Mouse (Mus musculus) stomach, embryonic 16.5 days (tissue): ENCODE measurements around the gene Gm29609. TPM values are rescaled to one million over a fixed set of nuclear protein-coding genes. Genes with fewer than 3 reads are reported as not detected.
A peak's percentile ranks its signal among the peaks of the same experiment; 100 is the strongest.

Experiments
- ATAC-seq: fragments of 200-750 bp; cut with Nextera tagmentation; 2 replicates; pipeline ENCODE4 v1.8.0; 2017; ENCODE audit warnings: moderate number of reproducible peaks, moderate TSS enrichment; ENCODE audit not compliant: insufficient read depth, low FRiP score
- H3K27ac ChIP-seq: fragments of 300-500 bp; sonication (generic); 2 replicates; pipeline ENCODE4 v1.5.1; 2014; ENCODE audit warnings: low read length
- H3K27me3 ChIP-seq: fragments of 300-500 bp; sonication (generic); 2 replicates; pipeline ENCODE4 v1.6.1; 2014; ENCODE audit warnings: low read length, control low read depth, mixed read lengths; ENCODE audit not compliant: control insufficient read depth, insufficient read depth
- H3K36me3 ChIP-seq: fragments of 300-500 bp; sonication (generic); 2 replicates; pipeline ENCODE4 v1.6.1; 2014; ENCODE audit warnings: low read length; ENCODE audit not compliant: control insufficient read depth, insufficient read depth
- H3K4me1 ChIP-seq: fragments of 300-500 bp; sonication (generic); 2 replicates; pipeline ENCODE4 v1.6.1; 2014; ENCODE audit warnings: low read length, control low read depth, mixed read lengths; ENCODE audit not compliant: control insufficient read depth, insufficient read depth
- H3K4me2 ChIP-seq: fragments of 300-500 bp; sonication (generic); 2 replicates; pipeline ENCODE4 v1.6.1; 2014; ENCODE audit warnings: low read depth, low read length, mixed read lengths
- H3K4me3 ChIP-seq: fragments of 300-500 bp; sonication (generic); replicated peaks from 2 replicates; pipeline ENCODE4 v1.5.1; 2014; ENCODE audit warnings: mild to moderate bottlenecking, low read length
- H3K9ac ChIP-seq: fragments of 300-500 bp; sonication (generic); 2 replicates; pipeline ENCODE4 v1.6.1; 2014; ENCODE audit warnings: low read length
- H3K9me3 ChIP-seq: fragments of 300-500 bp; sonication (generic); replicated peaks from 2 replicates; pipeline ENCODE4 v1.6.1; 2016; ENCODE audit warnings: low read length, control low read depth; ENCODE audit not compliant: control insufficient read depth
- WGBS: fragments of 180-500 bp; shearing (Covaris S2); extraction: QIAGEN DNeasy Blood & Tissue Kit; methylation state at CpG from one replicate; pipeline ENCODE4 v1.1.7; 2014; 5-methylcytosine and 5-hydroxymethylcytosine counted together
- polyA plus RNA-seq: library from polyadenylated mRNA; unstranded; fragments of >200 nt; fragmentation: Nextera tagmentation; extraction: Ambion mirVana; gene quantifications from 2 replicates; pipeline ENCODE4 v1.2.1, GENCODE M21; 2015

Gm29609 gene
- polyA plus RNA-seq, result 1.2 and 2.0 TPM in 2 replicates

DNA sequence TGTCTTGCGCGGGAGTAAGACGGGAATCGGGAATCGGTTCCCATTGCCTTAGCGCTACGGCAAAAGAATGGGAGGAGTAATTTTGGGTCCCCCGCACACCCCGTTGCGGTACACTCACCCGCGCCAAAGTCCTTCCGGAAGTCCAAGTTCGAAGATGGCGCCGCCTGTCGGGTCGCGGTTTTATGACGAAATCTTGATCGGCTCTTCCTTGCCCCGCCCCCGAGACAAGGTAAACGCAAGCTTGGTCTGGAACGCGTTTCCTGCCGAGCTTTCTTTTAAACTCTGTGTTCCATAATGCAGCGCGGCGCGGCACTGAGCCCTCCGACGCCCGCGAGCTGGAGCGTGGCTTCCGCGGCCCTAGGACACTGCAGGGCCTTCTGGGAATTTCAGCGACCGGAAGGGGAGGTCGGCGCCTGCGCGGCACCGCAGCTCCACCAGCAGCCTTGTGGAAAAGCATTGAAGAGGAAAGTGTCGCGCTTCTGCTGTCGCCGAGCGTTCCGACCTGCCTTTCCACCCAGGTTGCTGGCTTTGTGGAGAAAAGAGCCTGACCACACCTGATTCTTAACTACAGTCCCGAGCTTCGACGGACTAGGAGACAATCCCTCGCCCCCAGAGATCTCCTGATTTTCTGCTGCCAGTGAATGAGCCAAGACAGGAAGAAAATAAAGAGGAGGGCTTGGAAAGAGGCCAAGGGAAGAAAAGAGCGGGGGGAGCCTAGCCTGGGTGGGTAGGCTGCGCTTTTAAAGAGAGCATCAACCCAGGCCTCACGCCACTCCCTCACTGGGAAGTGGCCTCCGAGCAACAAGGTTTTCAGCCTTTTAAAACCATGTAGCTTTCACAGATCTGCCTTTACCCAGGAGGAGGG, at the start of gene Gm29609, which contains the start of gene Gtf3c2:
Gene Gm29609 (minus strand): TSS at position 146 of the 865 bp plus-strand sequence.
Gene Gtf3c2 (minus strand): TSS at position 379 of the 865 bp plus-strand sequence.
- peak; percentile 97 for ATAC-seq
- peak within 1 kb of the TSS; percentile 81 for H3K9ac ChIP-seq
- no peaks in the 10 kb centered on the region for H3K36me3 ChIP-seq
- H3K9me3 ChIP-seq, result no peaks in the 10 kb centered on the region
- peak within 1 kb of the TSS; percentile 84 for H3K4me2 ChIP-seq
- peak within 1 kb of the TSS; percentile 98 for H3K27ac ChIP-seq
- WGBS, result under 1% methylated on average over 59 of the region's 59 CpGs
- H3K4me3 ChIP-seq, result peak within 1 kb of the TSS; percentile 82
- 0 out of 2 replicates have a peak, but pooled peaks cover 3% of the 10 kb centered on the region for H3K4me1 ChIP-seq
- no peaks in the 10 kb centered on the region for H3K27me3 ChIP-seq

DNA sequence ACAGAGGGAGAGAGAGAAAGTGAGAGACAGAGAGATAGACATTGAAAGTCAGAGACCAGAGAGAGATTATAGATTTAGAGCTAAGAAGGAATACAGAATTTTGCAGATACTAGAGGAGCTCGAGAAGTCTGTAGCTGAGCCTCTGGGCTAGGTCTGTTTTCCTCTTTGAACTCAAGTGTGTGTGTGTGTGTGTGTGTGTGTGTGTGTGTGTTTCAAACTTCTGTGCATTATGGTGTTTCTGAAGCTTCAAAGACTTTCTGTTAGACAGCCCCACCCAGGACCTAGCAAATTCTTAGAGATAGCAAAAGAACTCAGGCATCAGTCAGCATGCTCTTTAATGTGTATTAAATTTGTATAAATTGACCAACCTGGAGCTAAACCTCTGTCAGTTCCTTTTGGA, 46.9 kb upstream of the Gm29609 start:
- Histone ChIP-seq H3K4me2 (no peak overlapping the region), H3K4me3 (no peak overlapping the region), H3K36me3 (no peaks in the 10 kb centered on the region), H3K9ac (no peak overlapping the region), H3K27me3 (no peaks in the 10 kb centered on the region), H3K4me1 (no peaks in the 10 kb centered on the region), H3K27ac (no peak overlapping the region), H3K9me3 (no peaks in the 10 kb centered on the region)
- 68% methylated on average over 1 of the region's 1 CpGs for WGBS
- ATAC-seq, result no peak

DNA sequence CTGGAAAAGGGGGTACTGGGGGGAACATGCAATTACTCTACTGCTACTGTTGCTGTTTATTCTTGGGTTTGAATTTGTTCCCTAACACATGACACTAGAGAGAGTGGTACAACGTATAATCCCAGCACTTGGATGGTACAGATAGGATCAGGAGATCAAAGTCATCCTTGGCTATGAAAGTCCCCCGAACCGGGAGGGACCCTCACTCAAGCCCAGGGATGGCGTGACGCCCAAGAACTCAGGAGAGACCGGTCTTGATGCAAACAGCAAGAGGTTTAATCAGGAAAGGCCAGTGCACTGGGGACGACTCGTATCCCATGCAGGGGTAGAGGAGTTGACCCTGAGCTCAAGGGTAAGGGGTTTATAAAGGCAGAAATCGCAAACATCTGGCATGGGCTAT, 43.0 kb upstream of the Gm29609 start:
- Histone ChIP-seq H3K4me2 (no peak overlapping the region), H3K4me1 (peaks cover 4% of the 10 kb centered on the region)
- 91% methylated on average over 9 of the region's 9 CpGs for WGBS

DNA sequence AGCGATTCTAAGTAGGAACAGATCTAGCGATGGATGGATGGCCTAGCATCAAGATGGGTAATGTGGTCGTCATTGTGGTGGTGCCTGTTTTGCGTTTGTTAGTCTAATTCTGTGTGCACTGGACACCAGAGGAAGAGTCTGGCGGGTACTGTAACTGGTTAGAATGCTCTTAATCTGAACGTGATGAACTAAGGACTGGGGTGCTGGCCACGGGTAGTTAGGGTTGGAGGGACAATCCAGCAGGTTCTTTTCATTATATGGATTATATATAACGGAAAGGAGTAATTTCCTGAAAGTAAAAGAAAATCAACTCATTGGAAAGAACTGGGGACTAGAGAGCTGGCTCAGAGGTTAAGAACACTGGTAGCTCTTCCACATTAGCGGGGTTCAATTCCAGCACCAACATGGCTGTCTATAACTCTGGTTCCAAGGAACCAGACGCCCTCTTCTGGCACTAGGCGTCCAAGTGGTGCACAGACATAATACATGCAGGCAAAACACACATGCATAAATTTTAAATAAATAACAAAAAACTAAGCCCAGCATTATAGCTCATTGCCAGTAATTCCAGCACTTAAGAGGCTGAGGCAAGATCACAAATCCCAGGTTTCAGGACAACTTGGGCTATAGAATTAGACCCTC, 41.7 kb upstream of the Gm29609 start:
- Histone ChIP-seq H3K9me3 (no peaks in the 10 kb centered on the region), H3K36me3 (no peaks in the 10 kb centered on the region), H3K9ac (peak overlapping the region; percentile 76), H3K4me2 (peak overlapping the region; percentile 79), H3K4me3 (peak overlapping the region; percentile 87), H3K27me3 (no peaks in the 10 kb centered on the region), H3K27ac (peak overlapping the region; percentile 91), H3K4me1 (peaks cover 4% of the 10 kb centered on the region)
- ATAC-seq, result no peak
- 17% methylated on average over 11 of the region's 11 CpGs for WGBS

More for the DNA sequence above, 43.0 kb upstream of the Gm29609 start:
- H3K27me3 ChIP-seq, result no peaks in the 10 kb centered on the region
- H3K9ac ChIP-seq, result no peak overlapping the region
- no peaks in the 10 kb centered on the region for H3K9me3 ChIP-seq
- H3K27ac ChIP-seq, result no peak overlapping the region
- ATAC-seq, result no peak
- no peak overlapping the region for H3K4me3 ChIP-seq
- H3K36me3 ChIP-seq, result no peaks in the 10 kb centered on the region

DNA sequence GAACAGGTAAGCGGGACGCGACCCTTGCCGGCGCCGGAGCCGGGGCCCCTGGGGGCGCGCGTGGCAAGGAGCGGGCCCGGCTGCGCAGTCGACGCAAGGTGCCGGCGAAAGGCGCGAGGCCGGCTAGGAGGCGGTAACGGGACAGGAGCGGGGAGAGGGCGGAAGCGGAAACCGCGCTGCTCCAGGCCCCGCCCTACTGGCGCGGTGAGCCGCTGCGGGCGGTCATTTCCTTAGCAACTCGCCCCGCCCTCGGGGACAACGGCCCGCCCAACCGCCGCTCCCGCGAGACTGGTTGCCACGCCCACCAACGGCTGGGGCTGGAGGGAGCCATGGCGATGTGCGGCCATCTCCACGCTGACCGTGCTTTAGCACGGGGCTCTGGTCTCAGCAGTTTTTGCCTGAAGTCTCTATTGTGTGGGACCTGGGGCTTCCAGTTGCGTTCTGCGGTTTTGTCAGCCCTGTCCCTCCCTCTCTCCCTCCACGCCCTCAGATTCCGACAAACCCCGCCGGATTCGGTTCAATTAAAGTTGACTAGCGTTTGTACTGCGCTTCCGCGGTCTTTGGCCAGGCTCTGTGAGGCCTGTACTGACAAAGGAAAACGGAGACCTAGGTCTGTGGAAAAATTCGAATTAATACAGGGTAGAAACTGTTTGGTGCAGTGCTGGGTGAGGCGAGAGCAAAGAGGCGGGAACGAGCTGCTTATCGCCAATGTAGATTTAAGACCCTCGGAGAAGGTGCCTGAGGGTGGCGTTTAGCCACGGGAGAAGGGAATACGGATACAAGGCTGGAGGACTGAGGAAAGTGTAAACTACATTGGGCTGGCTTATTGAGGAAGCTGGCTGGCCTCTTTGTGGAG, 41.0 kb upstream of the Gm29609 start, which contains the start of gene Ppm1g:
Gene Ppm1g (minus strand): TSS at position 240 of the 856 bp plus-strand sequence.
- peak within 1 kb of the TSS; percentile 92 for H3K9ac ChIP-seq
- no peaks in the 10 kb centered on the region for H3K9me3 ChIP-seq
- peak within 1 kb of the TSS; percentile 87 for H3K4me3 ChIP-seq
- H3K27ac ChIP-seq, result peak within 1 kb of the TSS; percentile 91
- WGBS, result 1% methylated on average over 68 of the region's 70 CpGs
- no peaks in the 10 kb centered on the region for H3K36me3 ChIP-seq
- ATAC-seq, result peak; percentile 97
- H3K27me3 ChIP-seq, result no peaks in the 10 kb centered on the region
- peaks cover 4% of the 10 kb centered on the region for H3K4me1 ChIP-seq
- H3K4me2 ChIP-seq, result peak within 1 kb of the TSS; percentile 79

DNA sequence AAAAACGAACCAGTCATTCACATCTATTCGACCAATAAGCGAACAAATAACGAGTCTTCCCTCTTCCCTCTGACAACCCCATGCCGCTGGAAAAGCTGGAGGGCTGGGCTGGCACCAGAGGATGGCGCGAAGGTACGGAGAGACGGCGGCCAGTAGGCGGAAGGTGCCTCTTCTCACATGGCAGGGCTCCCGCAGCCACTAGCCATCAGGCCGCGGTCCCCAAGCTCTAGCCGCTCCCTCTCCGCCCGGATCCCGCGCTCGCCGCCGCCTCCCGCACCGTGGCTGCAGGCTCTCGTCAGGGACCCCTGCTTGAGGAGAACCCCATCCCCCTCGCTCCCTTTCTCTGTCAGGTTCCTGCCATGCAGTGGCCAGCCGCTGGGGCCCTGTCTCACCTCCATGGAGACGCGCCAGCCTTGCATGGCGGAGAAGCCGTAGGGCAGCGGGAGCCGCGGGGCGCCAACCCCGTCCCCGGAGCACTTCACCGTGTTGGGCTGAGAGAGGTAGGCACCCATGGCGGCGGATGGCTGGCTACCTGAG, 40.3 kb upstream of the Gm29609 start:
- Histone ChIP-seq H3K9me3 (no peaks in the 10 kb centered on the region), H3K9ac (peak overlapping the region; percentile 92), H3K36me3 (no peaks in the 10 kb centered on the region), H3K27me3 (no peaks in the 10 kb centered on the region), H3K4me1 (peaks cover 4% of the 10 kb centered on the region), H3K27ac (peak overlapping the region; percentile 90), H3K4me2 (peak overlapping the region; percentile 69), H3K4me3 (peak overlapping the region; percentile 87)
- under 1% methylated on average over 40 of the region's 40 CpGs for WGBS
- peak; percentile 59 for ATAC-seq

DNA sequence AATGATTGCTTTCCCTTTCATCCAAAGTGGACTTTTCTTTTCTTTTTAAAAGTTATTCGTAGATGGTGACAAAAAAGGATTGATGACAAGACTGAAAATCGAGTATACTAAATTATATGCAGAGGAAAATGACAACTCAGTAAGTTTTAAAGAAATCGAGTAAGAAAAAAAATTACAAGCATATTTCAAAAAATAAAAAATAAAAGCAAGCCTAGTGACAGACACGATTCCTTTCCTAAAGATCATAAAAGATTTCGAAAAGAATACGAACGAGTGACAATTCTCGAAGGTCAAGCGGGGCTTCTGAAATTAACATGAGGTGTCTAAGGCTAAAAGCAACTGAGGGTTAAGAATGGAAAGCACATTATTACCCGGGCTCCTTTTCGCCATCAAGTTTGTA, 39.8 kb upstream of the Gm29609 start:
- H3K4me3 ChIP-seq, result peak overlapping the region; percentile 87
- no peak for ATAC-seq
- no peaks in the 10 kb centered on the region for H3K27me3 ChIP-seq
- 0% methylated on average over 11 of the region's 11 CpGs for WGBS
- peaks cover 4% of the 10 kb centered on the region for H3K4me1 ChIP-seq
- no peaks in the 10 kb centered on the region for H3K36me3 ChIP-seq
- peak overlapping the region; percentile 90 for H3K27ac ChIP-seq
- no peaks in the 10 kb centered on the region for H3K9me3 ChIP-seq
- H3K9ac ChIP-seq, result peak overlapping the region; percentile 92
- H3K4me2 ChIP-seq, result peak overlapping the region; percentile 69

DNA sequence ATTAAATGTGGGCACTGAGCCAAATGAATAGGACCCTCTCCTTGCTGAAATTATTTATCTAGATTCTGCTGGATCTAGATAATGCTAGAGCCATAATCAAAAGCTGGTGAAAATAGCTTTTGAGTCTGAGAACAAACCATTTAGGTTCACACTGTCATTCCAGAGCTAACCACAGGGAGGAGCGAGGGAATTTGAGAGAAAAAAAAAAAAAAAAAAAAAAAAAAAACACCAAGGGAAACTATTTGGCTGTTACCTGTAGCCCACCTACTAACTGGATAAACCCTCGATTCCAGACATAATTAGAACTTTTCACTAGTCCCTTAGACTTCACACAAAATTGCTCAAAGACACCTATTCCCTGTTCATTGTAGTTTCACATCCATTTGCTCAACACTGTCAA, 39.4 kb upstream of the Gm29609 start:
- Histone ChIP-seq H3K4me3 (peak overlapping the region; percentile 87), H3K27me3 (no peaks in the 10 kb centered on the region), H3K27ac (no peak overlapping the region; the same call in 1 of the 2 replicates), H3K4me2 (peak overlapping the region; percentile 69), H3K9me3 (no peaks in the 10 kb centered on the region), H3K4me1 (peaks cover 4% of the 10 kb centered on the region), H3K9ac (no peak overlapping the region), H3K36me3 (no peaks in the 10 kb centered on the region)
- ATAC-seq, result no peak
- WGBS, result 1% methylated on average over 2 of the region's 2 CpGs
